In genomic region chr2:58324118-58324901, GRCm38 (mm10) we compare ENCODE assay signal across 8 mouse cellular contexts. TPM values are rescaled to one million over a fixed set of nuclear protein-coding genes. Genes with fewer than 3 reads are reported as not detected.
DNase-seq lines count a peak whose midpoint lies in the region; ATAC-seq and TF ChIP-seq lines count a peak whose summit lies in the region.

No protein-coding gene starts in this region.

- no peaks in the 10 kb centered on the region for H3K36me3 ChIP-seq in heart, embryonic 13.5 days
- no peaks in the 10 kb centered on the region for H3K36me3 ChIP-seq in liver, adult 2 months (ENCODE audit: control insufficient read depth, insufficient read depth, low read length)
- H3K36me3 ChIP-seq in midbrain, postnatal 0 days (ENCODE audit: insufficient read depth, low read length), result no peaks in the 10 kb centered on the region
- no peaks in the 10 kb centered on the region for H3K36me3 ChIP-seq in stomach, embryonic 14.5 days (ENCODE audit: control insufficient read depth, insufficient read depth, low read length)

- peak; percentile 68 for TF ChIP-seq CTCF in cerebellum, adult 2 months (IDR thresholded peaks at IDR 0.05; ENCODE audit: borderline replicate concordance, insufficient read depth, low read depth, low read length)
- TF ChIP-seq CTCF in liver, adult 2 months (IDR thresholded peaks at IDR 0.05; ENCODE audit: low read depth, low read length), result 0 out of 2 replicates have a peak, but pooled peaks have one; percentile 10
- TF ChIP-seq CTCF in midbrain, postnatal 0 days (IDR thresholded peaks at IDR 0.05), result peak; percentile 69

- DNase-seq in heart, postnatal 36 days, result no peak
- DNase-seq in cerebellum, adult 2 months, result peak; percentile 61 to 63
- DNase-seq in kidney, postnatal 10 days, result peak; percentile 36
- no peak for DNase-seq in liver, adult 2 months (ENCODE audit: extremely low read depth, low read depth, low spot score)
- peak; percentile 56 for DNase-seq in midbrain, postnatal 0 days (ENCODE audit: low spot score)

- ATAC-seq in heart, embryonic 13.5 days (ENCODE audit: extremely low read depth, insufficient number of reproducible peaks, low FRiP score, low TSS enrichment), result no peak
- ATAC-seq in frontal cortex, adult (ENCODE audit: low TSS enrichment), result peak; percentile 81
- peak; percentile 83 for ATAC-seq in midbrain, postnatal 0 days (ENCODE audit: low FRiP score)
- ATAC-seq in stomach, embryonic 14.5 days (ENCODE audit: insufficient number of reproducible peaks, insufficient read depth, low FRiP score, low read depth), result peak; percentile 75

- peak overlapping the region; percentile 89 for H3K4me2 ChIP-seq in heart, embryonic 13.5 days
- peak overlapping the region; percentile 57 for H3K4me2 ChIP-seq in midbrain, postnatal 0 days (ENCODE audit: low read depth, low read length, poor library complexity, severe bottlenecking)
- H3K4me2 ChIP-seq in stomach, embryonic 14.5 days (replicated peaks; ENCODE audit: low read depth, low read length), result peak overlapping the region; percentile 64

- no peak for TF ChIP-seq POLR2A in cerebellum, adult 2 months (IDR thresholded peaks at IDR 0.05; ENCODE audit: borderline replicate concordance, insufficient read depth, low read length)
- TF ChIP-seq POLR2A in liver, adult 2 months (IDR thresholded peaks at IDR 0.05; ENCODE audit: extremely low read depth, insufficient read depth, low read length), result no peak

- H3K4me1 ChIP-seq in heart, embryonic 13.5 days, result no peaks in the 10 kb centered on the region
- H3K4me1 ChIP-seq in cerebellum, adult 2 months (ENCODE audit: control insufficient read depth, insufficient read depth, low read length), result no peaks in the 10 kb centered on the region
- no peaks in the 10 kb centered on the region for H3K4me1 ChIP-seq in liver, adult 2 months (ENCODE audit: control insufficient read depth, insufficient read depth, low read length)
- 0 out of 2 replicates have a peak, but pooled peaks cover 5% of the 10 kb centered on the region for H3K4me1 ChIP-seq in midbrain, postnatal 0 days (ENCODE audit: insufficient read depth, low read length)
- H3K4me1 ChIP-seq in stomach, embryonic 14.5 days (ENCODE audit: control insufficient read depth, insufficient read depth, low read length), result no peaks in the 10 kb centered on the region

- H3K9me3 ChIP-seq in heart, embryonic 13.5 days, result no peaks in the 10 kb centered on the region
- H3K9me3 ChIP-seq in midbrain, postnatal 0 days (ENCODE audit: low read length), result no peaks in the 10 kb centered on the region
- no peaks in the 10 kb centered on the region for H3K9me3 ChIP-seq in stomach, embryonic 14.5 days (ENCODE audit: control insufficient read depth, low read depth, low read length)

- intact Hi-C loops in heart, postnatal 36 days (cut with DNase I), result no loop called here

- peak overlapping the region; percentile 59 for H3K4me3 ChIP-seq in heart, embryonic 13.5 days
- peak overlapping the region; percentile 31 for H3K4me3 ChIP-seq in cerebellum, adult 2 months (replicated peaks; ENCODE audit: insufficient read depth, low read depth, low read length)
- no peak overlapping the region for H3K4me3 ChIP-seq in liver, adult 2 months (ENCODE audit: insufficient read depth, low read depth, low read length)
- peak overlapping the region; percentile 25; the same call in 1 of the 2 replicates for H3K4me3 ChIP-seq in midbrain, postnatal 0 days (ENCODE audit: low read depth, low read length)
- H3K4me3 ChIP-seq in stomach, embryonic 14.5 days (ENCODE audit: low read depth, low read length), result peak overlapping the region; percentile 31

- H3K9ac ChIP-seq in heart, embryonic 13.5 days, result peak overlapping the region; percentile 84
- H3K9ac ChIP-seq in liver, adult 2 months (ENCODE audit: low read depth, low read length), result no peak overlapping the region
- 0 out of 2 replicates have a peak overlapping the region, but pooled peaks have one; percentile 24 for H3K9ac ChIP-seq in midbrain, postnatal 0 days (replicated peaks; ENCODE audit: low read length, poor library complexity, severe bottlenecking)
- H3K9ac ChIP-seq in stomach, embryonic 14.5 days (replicated peaks; ENCODE audit: low read depth, low read length), result 0 out of 2 replicates have a peak overlapping the region, but pooled peaks have one; percentile 11

- no peaks in the 10 kb centered on the region for H3K27me3 ChIP-seq in heart, embryonic 13.5 days (replicated peaks)
- no peaks in the 10 kb centered on the region for H3K27me3 ChIP-seq in cerebellum, adult 2 months (ENCODE audit: control insufficient read depth, insufficient read depth, low read length)
- H3K27me3 ChIP-seq in liver, adult 2 months (ENCODE audit: control insufficient read depth, insufficient read depth, low read length), result peaks cover 3% of the 10 kb centered on the region
- no peaks in the 10 kb centered on the region for H3K27me3 ChIP-seq in midbrain, postnatal 0 days (ENCODE audit: insufficient read depth, low read length)
- H3K27me3 ChIP-seq in stomach, embryonic 14.5 days (ENCODE audit: control insufficient read depth, insufficient read depth, low read length), result no peaks in the 10 kb centered on the region

- 11% methylated on average over 23 of the region's 23 CpGs for WGBS in heart, embryonic 13.5 days
- 14% methylated on average over 23 of the region's 23 CpGs for WGBS in cerebellum, adult 2 months
- 14% methylated on average over 23 of the region's 23 CpGs for WGBS in liver, adult 2 months
- WGBS in midbrain, postnatal 0 days, result 10% methylated on average over 23 of the region's 23 CpGs
- 19% methylated on average over 23 of the region's 23 CpGs for WGBS in stomach, embryonic 14.5 days

- H3K79me2 ChIP-seq in liver, adult 2 months (ENCODE audit: control insufficient read depth, insufficient read depth, low read length), result no peaks in the 10 kb centered on the region

- no peak overlapping the region for H3K27ac ChIP-seq in heart, embryonic 13.5 days (replicated peaks)
- no peak overlapping the region for H3K27ac ChIP-seq in cerebellum, adult 2 months (ENCODE audit: insufficient read depth, low read length)
- no peak overlapping the region for H3K27ac ChIP-seq in liver, adult 2 months (replicated peaks; ENCODE audit: insufficient read depth, low read depth, low read length)
- no peak overlapping the region for H3K27ac ChIP-seq in midbrain, postnatal 0 days (ENCODE audit: low read depth, low read length)
- no peak overlapping the region for H3K27ac ChIP-seq in stomach, embryonic 14.5 days (ENCODE audit: low read length)

RNA-seq across cellular contexts. Expression of gene Acvr1c, which starts 33.4 kb away (rescaled TPM):
- 2.1 and 2.4 TPM in 2 replicates for polyA plus RNA-seq in heart, embryonic 13.5 days (2015; fragmentation: Nextera tagmentation; extraction: Ambion mirVana)
- under 1 TPM; 0.22 to 0.80 TPM for total RNA-seq in heart, postnatal 36 days (2021)
- polyA plus RNA-seq in cerebellum, adult 2 months (2012; rRNA removed), result 2.3 and 2.4 TPM in 2 replicates
- total RNA-seq in liver, adult 2 months (2014; rRNA removed), result 0.09 and 0.13 TPM in 2 replicates
- not detected in 2 replicates for polyA plus RNA-seq in liver, adult 2 months (2012; rRNA removed)
- total RNA-seq in midbrain, postnatal 0 days (2014; rRNA removed), result 0.76 and 0.99 TPM in 2 replicates
- polyA plus RNA-seq in midbrain, postnatal 0 days (2015; fragmentation: Nextera tagmentation; extraction: Ambion mirVana), result 0.45 and 0.67 TPM in 2 replicates
- 0.71 and 0.86 TPM in 2 replicates for polyA plus RNA-seq in stomach, embryonic 14.5 days (2014; fragmentation: Nextera tagmentation; extraction: Ambion mirVana)

Comparison
In these comparisons a context has a peak if more than half of its experiments do, and no peak if none do; other contexts are left out.
1. DNase-seq: peak in cerebellum, adult 2 months (2 of 2), kidney, postnatal 10 days (single experiment) and midbrain, postnatal 0 days (single experiment); none in heart, postnatal 36 days (0 of 2) and liver, adult 2 months (single experiment).
2. CTCF ChIP-seq: peak in every context shown above with its lines; median percentile 69 in midbrain, postnatal 0 days; 68 in cerebellum, adult 2 months; 10 in liver, adult 2 months.
3. Peak in every context shown above with its lines, with median percentiles within 50 percentile points of each other: H3K4me2 ChIP-seq.